Mouse (Mus musculus) G1E (cell line): Measurements from ENCODE around the gene Sfmbt1.

Source experiments
- CTCF ChIP-seq: IDR thresholded peaks from 2 replicates; pipeline ENCODE4 v1.5.1; 2012; ENCODE audit warnings: low read depth, low read length, inconsistent platforms, mixed read lengths
- GATA1 ChIP-seq: IDR thresholded peaks from 2 replicates; pipeline ENCODE4 v1.6.1; 2012; ENCODE audit warnings: borderline replicate concordance, low read length, inconsistent platforms, mixed read lengths
- GATA2 ChIP-seq: IDR thresholded peaks from 2 replicates; pipeline ENCODE4 v1.6.1; 2012; ENCODE audit warnings: low read depth, low read length, inconsistent platforms, borderline replicate concordance
- POLR2AphosphoS5 ChIP-seq: IDR thresholded peaks from 2 replicates; pipeline ENCODE4 v1.6.1; 2012; ENCODE audit warnings: low read depth, low read length, inconsistent platforms; ENCODE audit not compliant: insufficient replicate concordance
- TAL1 ChIP-seq: conservative IDR thresholded peaks from 2 replicates; pipeline ENCODE4 v1.6.1; 2012; ENCODE audit warnings: low read depth, low read length, inconsistent platforms, mixed read lengths

GRCm38 (mm10) chr14:30692439-30692838 lies 22.2 kb upstream of the Sfmbt1 start:
- TF ChIP-seq GATA2 (no peak), CTCF (no peak), GATA1 (no peak), POLR2AphosphoS5 (no peak), TAL1 (no peak)
